Mouse (Mus musculus): ENCODE measurements around the gene Gins1. TPM values are rescaled to one million over a fixed set of nuclear protein-coding genes. Genes with fewer than 3 reads are reported as not detected.

Gins1 gene
- polyA plus RNA-seq, 1 experiment from 2014 or later = 80.7 TPM

GRCm38 (mm10) chr2:150959521-150959920 lies 54.3 kb downstream of the Gins1 start:
- H3K4me2 ChIP-seq (ENCODE audit: low read depth, low read length, severe bottlenecking) = no peak overlapping the region
- H3K4me1 ChIP-seq (replicated peaks; ENCODE audit: control insufficient read depth, insufficient read depth, low read length) = no peaks in the 10 kb centered on the region
- DNase-seq (ENCODE audit: low spot score) = no peak
- 90% methylated on average over 10 of the region's 10 CpGs for WGBS
- H3K27ac ChIP-seq (ENCODE audit: low read depth, low read length) = no peak overlapping the region
- no peaks in the 10 kb centered on the region; the same call in 1 of the 2 replicates for H3K36me3 ChIP-seq (ENCODE audit: control insufficient read depth, insufficient read depth, low read length)
- no peak overlapping the region for H3K4me3 ChIP-seq (ENCODE audit: low read depth, low read length)
- H3K9me3 ChIP-seq (ENCODE audit: control insufficient read depth, low read length) = no peaks in the 10 kb centered on the region
- H3K27me3 ChIP-seq (ENCODE audit: control insufficient read depth, insufficient read depth, low read length) = no peaks in the 10 kb centered on the region
- ATAC-seq (replicated peaks; ENCODE audit: low FRiP score) = no peak
- H3K9ac ChIP-seq (ENCODE audit: low read length) = no peak overlapping the region

GRCm38 (mm10) chr2:150963246-150963645 lies 58.0 kb downstream of the Gins1 start:
- Histone ChIP-seq H3K27me3 (ENCODE audit: control insufficient read depth, insufficient read depth, low read length) (no peaks in the 10 kb centered on the region), H3K9ac (ENCODE audit: low read length) (no peak overlapping the region), H3K4me3 (ENCODE audit: low read depth, low read length) (no peak overlapping the region), H3K9me3 (ENCODE audit: control insufficient read depth, low read length) (no peaks in the 10 kb centered on the region), H3K27ac (ENCODE audit: low read depth, low read length) (no peak overlapping the region), H3K4me2 (ENCODE audit: low read depth, low read length, severe bottlenecking) (no peak overlapping the region), H3K36me3 (ENCODE audit: control insufficient read depth, insufficient read depth, low read length) (no peaks in the 10 kb centered on the region; the same call in 1 of the 2 replicates), H3K4me1 (replicated peaks; ENCODE audit: control insufficient read depth, insufficient read depth, low read length) (no peaks in the 10 kb centered on the region)
- ATAC-seq (replicated peaks; ENCODE audit: low FRiP score) (no peak), DNase-seq (ENCODE audit: low spot score) (no peak)
- 96% methylated on average over 3 of the region's 3 CpGs for WGBS

- Histone ChIP-seq H3K36me3 (ENCODE audit: control insufficient read depth, insufficient read depth, low read length) (no peaks in the 10 kb centered on the region; the same call in 1 of the 2 replicates), H3K9ac (ENCODE audit: low read length) (no peak overlapping the region), H3K4me3 (ENCODE audit: low read depth, low read length) (no peak overlapping the region), H3K4me2 (ENCODE audit: low read depth, low read length, severe bottlenecking) (no peak overlapping the region), H3K27ac (ENCODE audit: low read depth, low read length) (no peak overlapping the region), H3K4me1 (replicated peaks; ENCODE audit: control insufficient read depth, insufficient read depth, low read length) (no peaks in the 10 kb centered on the region), H3K9me3 (ENCODE audit: control insufficient read depth, low read length) (no peaks in the 10 kb centered on the region), H3K27me3 (ENCODE audit: control insufficient read depth, insufficient read depth, low read length) (no peaks in the 10 kb centered on the region)
- DNase-seq (ENCODE audit: low spot score) (no peak), ATAC-seq (replicated peaks; ENCODE audit: low FRiP score) (no peak)
- 89% methylated on average over 3 of the region's 3 CpGs for WGBS
Observed at GRCm38 (mm10) chr2:150964641-150965040, 59.4 kb downstream of the Gins1 start.

- no peak for DNase-seq (ENCODE audit: low spot score)
- Histone ChIP-seq H3K4me3 (ENCODE audit: low read depth, low read length) (no peak overlapping the region), H3K27ac (ENCODE audit: low read depth, low read length) (no peak overlapping the region), H3K9ac (ENCODE audit: low read length) (no peak overlapping the region), H3K9me3 (ENCODE audit: control insufficient read depth, low read length) (no peaks in the 10 kb centered on the region), H3K4me2 (ENCODE audit: low read depth, low read length, severe bottlenecking) (no peak overlapping the region), H3K36me3 (ENCODE audit: control insufficient read depth, insufficient read depth, low read length) (no peaks in the 10 kb centered on the region; the same call in 1 of the 2 replicates), H3K27me3 (ENCODE audit: control insufficient read depth, insufficient read depth, low read length) (no peaks in the 10 kb centered on the region), H3K4me1 (replicated peaks; ENCODE audit: control insufficient read depth, insufficient read depth, low read length) (no peaks in the 10 kb centered on the region)
- 92% methylated on average over 10 of the region's 10 CpGs for WGBS
- no peak for ATAC-seq (replicated peaks; ENCODE audit: low FRiP score)
Observed at GRCm38 (mm10) chr2:150965951-150966350, 60.8 kb downstream of the Gins1 start.

- DNase-seq (ENCODE audit: low spot score) (no peak), ATAC-seq (replicated peaks; ENCODE audit: low FRiP score) (no peak)
- no peaks in the 10 kb centered on the region for H3K27me3 ChIP-seq (ENCODE audit: control insufficient read depth, insufficient read depth, low read length)
- H3K27ac ChIP-seq (ENCODE audit: low read depth, low read length) = no peak overlapping the region
- WGBS = 93% methylated on average over 2 of the region's 2 CpGs
- H3K9ac ChIP-seq (ENCODE audit: low read length) = no peak overlapping the region
- H3K36me3 ChIP-seq (ENCODE audit: control insufficient read depth, insufficient read depth, low read length) = no peaks in the 10 kb centered on the region; the same call in 1 of the 2 replicates
- H3K4me3 ChIP-seq (ENCODE audit: low read depth, low read length) = no peak overlapping the region
- no peak overlapping the region for H3K4me2 ChIP-seq (ENCODE audit: low read depth, low read length, severe bottlenecking)
- no peaks in the 10 kb centered on the region for H3K4me1 ChIP-seq (replicated peaks; ENCODE audit: control insufficient read depth, insufficient read depth, low read length)
- H3K9me3 ChIP-seq (ENCODE audit: control insufficient read depth, low read length) = no peaks in the 10 kb centered on the region
Observed at GRCm38 (mm10) chr2:150967491-150967890, 62.3 kb downstream of the Gins1 start.

GRCm38 (mm10) chr2:150969231-150969630 lies 64.0 kb downstream of the Gins1 start:
- H3K4me1 ChIP-seq (replicated peaks; ENCODE audit: control insufficient read depth, insufficient read depth, low read length) = no peaks in the 10 kb centered on the region
- H3K4me3 ChIP-seq (ENCODE audit: low read depth, low read length) = no peak overlapping the region
- DNase-seq (ENCODE audit: low spot score) (no peak), ATAC-seq (replicated peaks; ENCODE audit: low FRiP score) (no peak)
- H3K9me3 ChIP-seq (ENCODE audit: control insufficient read depth, low read length) = no peaks in the 10 kb centered on the region
- 93% methylated on average over 2 of the region's 2 CpGs for WGBS
- H3K4me2 ChIP-seq (ENCODE audit: low read depth, low read length, severe bottlenecking) = no peak overlapping the region
- no peak overlapping the region for H3K9ac ChIP-seq (ENCODE audit: low read length)
- no peaks in the 10 kb centered on the region; the same call in 1 of the 2 replicates for H3K36me3 ChIP-seq (ENCODE audit: control insufficient read depth, insufficient read depth, low read length)
- H3K27ac ChIP-seq (ENCODE audit: low read depth, low read length) = no peak overlapping the region
- no peaks in the 10 kb centered on the region for H3K27me3 ChIP-seq (ENCODE audit: control insufficient read depth, insufficient read depth, low read length)

GRCm38 (mm10) chr2:150971856-150972255 lies 66.7 kb downstream of the Gins1 start:
- H3K4me3 ChIP-seq (ENCODE audit: low read depth, low read length) = no peak overlapping the region
- WGBS = 75% methylated on average over 7 of the region's 7 CpGs

GRCm38 (mm10) chr2:150972681-150973080 lies 67.5 kb downstream of the Gins1 start:
- Histone ChIP-seq H3K9me3 (ENCODE audit: control insufficient read depth, low read length) (no peaks in the 10 kb centered on the region), H3K27me3 (ENCODE audit: control insufficient read depth, insufficient read depth, low read length) (no peaks in the 10 kb centered on the region), H3K9ac (ENCODE audit: low read length) (no peak overlapping the region), H3K4me1 (replicated peaks; ENCODE audit: control insufficient read depth, insufficient read depth, low read length) (no peaks in the 10 kb centered on the region), H3K4me3 (ENCODE audit: low read depth, low read length) (no peak overlapping the region), H3K27ac (ENCODE audit: low read depth, low read length) (no peak overlapping the region), H3K36me3 (ENCODE audit: control insufficient read depth, insufficient read depth, low read length) (no peaks in the 10 kb centered on the region; the same call in 1 of the 2 replicates), H3K4me2 (ENCODE audit: low read depth, low read length, severe bottlenecking) (no peak overlapping the region)
- DNase-seq (ENCODE audit: low spot score) = no peak
- WGBS = 93% methylated on average over 3 of the region's 3 CpGs
- ATAC-seq (replicated peaks; ENCODE audit: low FRiP score) = no peak

More at GRCm38 (mm10) chr2:150971856-150972255, 66.7 kb downstream of the Gins1 start:
- H3K4me2 ChIP-seq (ENCODE audit: low read depth, low read length, severe bottlenecking) = no peak overlapping the region
- H3K36me3 ChIP-seq (ENCODE audit: control insufficient read depth, insufficient read depth, low read length) = no peaks in the 10 kb centered on the region; the same call in 1 of the 2 replicates
- H3K27me3 ChIP-seq (ENCODE audit: control insufficient read depth, insufficient read depth, low read length) = no peaks in the 10 kb centered on the region
- H3K27ac ChIP-seq (ENCODE audit: low read depth, low read length) = no peak overlapping the region
- DNase-seq (ENCODE audit: low spot score) (no peak), ATAC-seq (replicated peaks; ENCODE audit: low FRiP score) (no peak)
- no peaks in the 10 kb centered on the region for H3K9me3 ChIP-seq (ENCODE audit: control insufficient read depth, low read length)
- no peak overlapping the region for H3K9ac ChIP-seq (ENCODE audit: low read length)
- no peaks in the 10 kb centered on the region for H3K4me1 ChIP-seq (replicated peaks; ENCODE audit: control insufficient read depth, insufficient read depth, low read length)

GRCm38 (mm10) chr2:150973401-150974115 lies 68.4 kb downstream of the Gins1 start:
- no peaks in the 10 kb centered on the region; the same call in 1 of the 2 replicates for H3K36me3 ChIP-seq (ENCODE audit: control insufficient read depth, insufficient read depth, low read length)
- no peak overlapping the region for H3K4me2 ChIP-seq (ENCODE audit: low read depth, low read length, severe bottlenecking)
- ATAC-seq (replicated peaks; ENCODE audit: low FRiP score) (no peak), DNase-seq (ENCODE audit: low spot score) (no peak)
- H3K27me3 ChIP-seq (ENCODE audit: control insufficient read depth, insufficient read depth, low read length) = no peaks in the 10 kb centered on the region
- H3K4me3 ChIP-seq (ENCODE audit: low read depth, low read length) = no peak overlapping the region
- no peak overlapping the region for H3K27ac ChIP-seq (ENCODE audit: low read depth, low read length)
- H3K9me3 ChIP-seq (ENCODE audit: control insufficient read depth, low read length) = no peaks in the 10 kb centered on the region
- 92% methylated on average over 8 of the region's 8 CpGs for WGBS
- no peaks in the 10 kb centered on the region for H3K4me1 ChIP-seq (replicated peaks; ENCODE audit: control insufficient read depth, insufficient read depth, low read length)
- H3K9ac ChIP-seq (ENCODE audit: low read length) = no peak overlapping the region

Data from forebrain, embryonic 11.5 days (tissue).